Mouse (Mus musculus) olfactory bulb, adult 2 months (tissue): ENCODE results near the gene Ano1. TPM values are rescaled to one million over a fixed set of nuclear protein-coding genes. Genes with fewer than 3 reads are reported as not detected.

Experiments
- H3K27ac ChIP-seq: fragments of 200-500 bp; 2 replicates; pipeline ENCODE4 v1.5.1; 2012; ENCODE audit warnings: low read depth, low read length; ENCODE audit not compliant: insufficient read depth
- H3K4me1 ChIP-seq: fragments of 200-500 bp; 2 replicates; pipeline ENCODE4 v1.6.1; 2012; ENCODE audit warnings: low read length; ENCODE audit not compliant: control insufficient read depth, insufficient read depth
- H3K4me3 ChIP-seq: fragments of 200-500 bp; 2 replicates; pipeline ENCODE4 v1.5.1; 2012; ENCODE audit warnings: mild to moderate bottlenecking, low read depth, low read length, moderate library complexity; ENCODE audit not compliant: insufficient read depth
- CTCF ChIP-seq: fragments of 200-500 bp; IDR thresholded peaks from 2 replicates; pipeline ENCODE4 v1.5.1; 2012; ENCODE audit warnings: low read depth, mild to moderate bottlenecking, low read length, moderate library complexity; ENCODE audit not compliant: insufficient read depth
- POLR2A ChIP-seq: fragments of 200-500 bp; IDR thresholded peaks from 2 replicates; pipeline ENCODE4 v1.6.1; 2012; ENCODE audit warnings: mild to moderate bottlenecking, low read depth, low read length, moderate library complexity; ENCODE audit not compliant: insufficient read depth
- WGBS: fragments of 180-500 bp; shearing (Covaris S2); methylation state at CpG from one replicate; pipeline ENCODE4 v1.1.7; 2018; 5-methylcytosine and 5-hydroxymethylcytosine counted together
- polyA plus RNA-seq: library from polyadenylated mRNA; stranded (reverse); fragments of >200 nt; gene quantifications from 2 replicates; pipeline ENCODE4 v1.2.4, GENCODE M21; 2012; ENCODE audit warnings: low replicate concordance; ENCODE audit not compliant: missing spikeins, insufficient read depth, insufficient read length

Gene Ano1
- polyA plus RNA-seq, 1 experiment: not detected

DNA sequence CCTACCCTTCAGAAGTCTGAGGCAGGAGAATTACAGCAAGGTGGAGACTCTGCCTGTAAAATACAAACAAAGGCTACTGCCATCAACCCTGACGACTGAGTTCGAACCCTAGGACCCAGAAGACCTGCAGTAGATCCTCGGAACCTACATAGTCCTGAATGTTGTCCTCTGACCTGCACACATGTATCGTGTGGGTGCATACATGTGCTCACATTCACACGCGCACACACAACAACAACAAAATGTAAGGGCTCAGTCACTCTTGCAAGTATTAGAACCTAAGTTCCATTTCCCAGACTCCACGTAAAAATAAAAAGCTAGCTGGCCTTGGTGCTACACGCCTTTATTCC is 197.7 kb downstream of the Ano1 start:
- WGBS: 18% methylated on average over 8 of the region's 8 CpGs
- peak overlapping the region; percentile 36 for H3K27ac ChIP-seq
- peaks cover 11% of the 10 kb centered on the region for H3K4me1 ChIP-seq
- TF ChIP-seq CTCF (no peak), POLR2A (no peak)
- H3K4me3 ChIP-seq: peak overlapping the region; percentile 70

- under 1% methylated on average over 97 of the region's 97 CpGs for WGBS
- no peak for TF ChIP-seq CTCF
- peak; percentile 87 for TF ChIP-seq POLR2A
- H3K27ac ChIP-seq: peak within 1 kb of the TSS; percentile 36
- H3K4me3 ChIP-seq: peak within 1 kb of the TSS; percentile 74
- H3K4me1 ChIP-seq: peaks cover 11% of the 10 kb centered on the region
Measured at GRCm38 (mm10) chr7:144553237-144554122, 198.3 kb downstream of the Ano1 start, which contains the start of gene Ppfia1. TSS of gene Ppfia1 (minus strand) at chr7:144553729.

GRCm38 (mm10) chr7:144552274-144552673 is 199.5 kb downstream of the Ano1 start:
- H3K4me1 ChIP-seq: peaks cover 11% of the 10 kb centered on the region
- WGBS: 77% methylated on average over 8 of the region's 8 CpGs
- TF ChIP-seq POLR2A (no peak), CTCF (no peak)
- no peak overlapping the region for H3K4me3 ChIP-seq
- no peak overlapping the region for H3K27ac ChIP-seq

GRCm38 (mm10) chr7:144550811-144551210 is 201.0 kb downstream of the Ano1 start:
- no peak overlapping the region for H3K4me3 ChIP-seq

DNA sequence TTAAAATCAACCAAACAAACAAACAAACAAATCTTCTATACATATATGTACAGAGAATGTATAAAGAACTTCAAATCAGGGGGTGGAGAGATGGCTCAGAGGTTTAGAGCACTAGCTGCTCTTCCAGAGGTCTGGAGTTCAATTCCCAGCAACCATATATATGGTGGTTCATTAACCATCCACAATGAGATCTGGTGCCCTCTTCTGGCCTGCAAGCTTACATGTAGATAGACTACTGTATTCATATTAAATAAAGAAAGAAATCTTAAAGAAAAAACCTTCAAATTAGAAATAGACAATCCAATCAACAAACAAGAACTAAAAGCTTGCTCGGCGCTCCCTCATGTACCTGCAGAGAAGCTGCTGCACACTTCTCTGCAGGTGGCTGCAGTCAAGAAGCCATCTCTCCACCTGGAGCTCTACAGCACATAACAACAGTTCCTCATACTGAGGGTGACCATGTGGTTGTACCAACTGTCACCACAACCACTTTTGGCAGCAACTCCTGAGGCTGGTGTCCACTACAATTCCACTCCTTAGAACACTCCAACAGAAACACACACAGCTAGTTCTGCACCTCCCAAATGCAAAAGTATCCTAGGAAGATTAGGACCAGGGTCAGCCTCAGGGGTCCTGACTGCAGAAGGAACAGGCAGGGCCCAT is 201.7 kb downstream of the Ano1 start:
- no peak overlapping the region for H3K4me3 ChIP-seq
- H3K4me1 ChIP-seq: peaks cover 13% of the 10 kb centered on the region
- no peak overlapping the region for H3K27ac ChIP-seq
- 94% methylated on average over 2 of the region's 2 CpGs for WGBS
- TF ChIP-seq CTCF (no peak), POLR2A (no peak)

More at GRCm38 (mm10) chr7:144550811-144551210, 201.0 kb downstream of the Ano1 start:
- WGBS: 97% methylated on average over 1 of the region's 1 CpGs
- H3K4me1 ChIP-seq: peaks cover 11% of the 10 kb centered on the region
- TF ChIP-seq POLR2A: no peak
- no peak for TF ChIP-seq CTCF
- no peak overlapping the region for H3K27ac ChIP-seq

DNA sequence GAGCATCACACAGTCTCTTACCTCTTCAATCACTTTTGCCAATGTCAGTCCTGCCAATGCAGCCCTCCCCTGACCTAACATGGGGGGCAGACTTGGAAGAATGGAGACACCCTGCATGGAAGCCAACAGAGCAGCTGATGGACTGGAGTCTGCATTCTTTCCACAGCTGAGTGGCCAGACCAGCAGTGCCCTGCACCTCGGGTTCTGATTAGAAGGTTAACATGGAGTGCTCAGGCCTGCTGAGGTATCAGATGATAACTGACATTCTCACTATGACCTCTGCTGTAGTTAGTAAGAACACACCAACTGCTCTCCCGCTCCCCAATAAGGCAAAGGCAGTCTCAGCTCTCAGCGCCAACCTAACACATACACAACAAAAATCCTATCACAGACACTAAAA is 206.5 kb downstream of the Ano1 start:
- 71% methylated on average over 3 of the region's 3 CpGs for WGBS
- TF ChIP-seq POLR2A (no peak), CTCF (no peak)
- Histone ChIP-seq H3K4me3 (no peak overlapping the region), H3K27ac (no peak overlapping the region), H3K4me1 (peaks cover 5% of the 10 kb centered on the region)

DNA sequence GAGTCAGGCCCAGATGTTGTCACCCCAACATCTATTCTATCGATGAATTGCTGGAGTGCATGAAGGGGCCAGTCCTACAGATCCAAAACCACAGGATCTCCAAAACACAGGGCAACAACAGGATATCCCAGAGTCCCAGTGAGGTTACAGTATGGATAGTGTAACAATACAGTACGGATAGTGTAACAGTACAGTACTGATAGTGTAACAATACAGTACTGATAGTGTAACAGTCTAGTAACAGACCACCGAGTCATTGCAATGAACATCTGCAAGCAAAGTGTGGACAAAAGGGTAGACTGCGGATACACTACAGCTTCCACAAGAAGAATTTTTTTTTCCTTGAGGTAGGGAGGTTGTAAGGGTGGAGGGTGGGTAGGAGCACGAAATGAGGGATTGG is 210.4 kb downstream of the Ano1 start:
- TF ChIP-seq CTCF: no peak
- no peak for TF ChIP-seq POLR2A
- no peak overlapping the region for H3K4me3 ChIP-seq
- WGBS: 90% methylated on average over 5 of the region's 5 CpGs
- H3K4me1 ChIP-seq: peaks cover 4% of the 10 kb centered on the region; the same call in 1 of the 2 replicates
- H3K27ac ChIP-seq: no peak overlapping the region

DNA sequence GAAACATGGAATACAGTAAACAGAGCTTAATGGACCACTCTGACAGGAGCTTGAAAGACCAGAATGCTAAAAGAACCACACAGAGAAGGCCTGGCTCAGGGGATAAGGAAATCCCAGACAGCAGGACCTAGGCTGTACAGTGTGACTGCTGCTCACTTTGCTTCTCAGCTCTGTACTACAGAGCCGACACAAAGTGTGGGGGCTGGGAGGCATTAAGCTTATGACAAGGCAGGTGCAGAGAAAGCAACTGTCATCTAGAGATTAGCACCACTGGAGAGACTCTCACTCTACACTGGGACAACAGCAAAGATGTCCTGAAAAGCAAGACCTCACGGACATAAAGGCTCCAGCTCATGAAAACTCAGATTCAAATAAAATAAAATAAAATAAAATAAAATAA is 212.6 kb downstream of the Ano1 start:
- no peak overlapping the region for H3K4me3 ChIP-seq
- no peak overlapping the region for H3K27ac ChIP-seq
- WGBS: 61% methylated on average over 2 of the region's 2 CpGs
- 0 out of 2 replicates have a peak, but pooled peaks cover 2% of the 10 kb centered on the region for H3K4me1 ChIP-seq
- no peak for TF ChIP-seq CTCF

Other genes with a start within 250 kb of the Ano1 start
- 386 TPM in 1 of 2 replicates, not detected in the other for gene Ppfia1, start 198.2 kb downstream of the Ano1 start, polyA plus RNA-seq
- gene Fadd, start 169.5 kb downstream of the Ano1 start, polyA plus RNA-seq: not detected in 2 replicates
- gene Fgf3, start 86.1 kb upstream of the Ano1 start, polyA plus RNA-seq: not detected in 2 replicates
- gene Fgf4, start 95.4 kb upstream of the Ano1 start, polyA plus RNA-seq: not detected in 2 replicates
- not detected in 2 replicates for gene Fgf15, start 144.6 kb upstream of the Ano1 start, polyA plus RNA-seq
- gene LTO1, start 163.1 kb upstream of the Ano1 start, polyA plus RNA-seq: not detected in 2 replicates
- gene Ccnd1, start 188.0 kb upstream of the Ano1 start, polyA plus RNA-seq: not detected in 2 replicates